Mouse (Mus musculus) MEL (cell line): ENCODE results near the gene Recql5. TPM values are rescaled to one million over a fixed set of nuclear protein-coding genes. Genes with fewer than 3 reads are reported as not detected.
A peak's percentile ranks its signal among the peaks of the same experiment; 100 is the strongest.

ENCODE experiments used
- DNase-seq: peaks from one replicate; pipeline ENCODE4 v3.0.0; 2011; ENCODE audit warnings: low read depth, low spot score
- H3K27ac ChIP-seq: 2 replicates; pipeline ENCODE4 v1.5.1; 2012; ENCODE audit warnings: low read depth, mild to moderate bottlenecking, control low read depth, low read length, moderate library complexity; ENCODE audit not compliant: control insufficient read depth
- H3K27me3 ChIP-seq, 2 experiments: fragments of 150-350 bp in 1 of 2; sonication (generic) in 1 of 2; 2 replicates each; pipeline ENCODE4 v1.6.1; 2012; ENCODE audit warnings: low read length in 2 of 2, mild to moderate bottlenecking in 2 of 2, improper control_type of control experiment in 1 of 2, moderate library complexity in 1 of 2; ENCODE audit not compliant: insufficient read depth in 2 of 2, control insufficient read depth in 1 of 2
- H3K36me3 ChIP-seq, 2 experiments: 2 replicates each; pipeline ENCODE4 v1.6.1; 2012 to 2014; ENCODE audit warnings: low read length in 2 of 2, improper control_type of control experiment in 1 of 2, inconsistent platforms in 1 of 2, mild to moderate bottlenecking in 1 of 2; ENCODE audit not compliant: insufficient read depth in 2 of 2, control insufficient read depth in 1 of 2
- H3K4me1 ChIP-seq, 2 experiments: fragments of 150-350 bp in 1 of 2; sonication (generic) in 1 of 2; 2 replicates each; pipeline ENCODE4 v1.6.1; 2012; ENCODE audit warnings: low read length in 2 of 2, improper control_type of control experiment in 1 of 2, mild to moderate bottlenecking in 1 of 2; ENCODE audit not compliant: insufficient read depth in 2 of 2, control insufficient read depth in 1 of 2
- H3K4me3 ChIP-seq, 2 experiments: fragments of 150-350 bp in 1 of 2; sonication (generic) in 1 of 2; 2 replicates each; pipeline ENCODE4 v1.5.1; 2012; ENCODE audit warnings: low read depth in 2 of 2, low read length in 2 of 2, mild to moderate bottlenecking in 2 of 2, moderate library complexity in 2 of 2, control low read depth in 1 of 2, improper control_type of control experiment in 1 of 2; ENCODE audit not compliant: control insufficient read depth in 1 of 2, insufficient read depth in 1 of 2
- H3K79me2 ChIP-seq: 2 replicates; pipeline ENCODE4 v1.6.1; 2012; ENCODE audit warnings: mild to moderate bottlenecking, low read length, moderate library complexity; ENCODE audit not compliant: control insufficient read depth, poor library complexity, insufficient read depth
- H3K9ac ChIP-seq: 2 replicates; pipeline ENCODE4 v1.6.1; 2012; ENCODE audit warnings: low read depth, mild to moderate bottlenecking, control low read depth, low read length, moderate library complexity; ENCODE audit not compliant: control insufficient read depth, poor library complexity, severe bottlenecking
- H3K9me3 ChIP-seq: fragments of 150-350 bp; sonication (generic); replicated peaks from 2 replicates; pipeline ENCODE4 v1.6.1; 2012; ENCODE audit warnings: mild to moderate bottlenecking, low read length, improper control_type of control experiment, moderate library complexity; ENCODE audit not compliant: insufficient read depth
- CHD2 ChIP-seq: IDR thresholded peaks from 2 replicates; pipeline ENCODE4 v1.6.1; 2011; ENCODE audit warnings: low read length, improper control_type of control experiment
- CTCF ChIP-seq, 3 experiments: IDR thresholded peaks in 2 of 3; conservative IDR thresholded peaks in 1 of 3; 2 replicates each; pipeline ENCODE4 v1.5.1; 2011 to 2012; ENCODE audit warnings: low read length in 3 of 3, low read depth in 2 of 3, mild to moderate bottlenecking in 2 of 3, improper control_type of control experiment in 1 of 3, inconsistent platforms in 1 of 3, mixed read lengths in 1 of 3, moderate library complexity in 1 of 3; ENCODE audit not compliant: control insufficient read depth in 1 of 3, insufficient read depth in 1 of 3, poor library complexity in 1 of 3, severe bottlenecking in 1 of 3
- EP300 ChIP-seq, 2 experiments: IDR thresholded peaks; 2 replicates each; pipeline ENCODE4 v1.6.1; 2011; ENCODE audit warnings: improper control_type of control experiment in 2 of 2, low read length in 2 of 2, low read depth in 1 of 2, mild to moderate bottlenecking in 1 of 2
- GATA1 ChIP-seq: IDR thresholded peaks from 2 replicates; pipeline ENCODE4 v1.6.1; 2011; ENCODE audit warnings: low read depth, low read length, improper control_type of control experiment
- HCFC1 ChIP-seq: IDR thresholded peaks from 2 replicates; pipeline ENCODE4 v1.6.1; 2012; ENCODE audit warnings: low read depth, mild to moderate bottlenecking, inconsistent platforms, low read length, improper control_type of control experiment, moderate library complexity
- JUND ChIP-seq: IDR thresholded peaks from 2 replicates; pipeline ENCODE4 v1.6.1; 2011; ENCODE audit warnings: low read depth, mild to moderate bottlenecking, improper control_type of control experiment, low read length
- KAT2A ChIP-seq: conservative IDR thresholded peaks from 2 replicates; pipeline ENCODE4 v1.6.1; 2012; ENCODE audit warnings: low read depth, low read length, improper control_type of control experiment, inconsistent platforms
- MAZ ChIP-seq: IDR thresholded peaks from 2 replicates; pipeline ENCODE4 v1.6.1; 2012; ENCODE audit warnings: low read depth, mild to moderate bottlenecking, inconsistent platforms, low read length, improper control_type of control experiment
- MEF2A ChIP-seq: IDR thresholded peaks from 2 replicates; pipeline ENCODE4 v1.6.1; 2014; ENCODE audit warnings: low read depth, mild to moderate bottlenecking, inconsistent platforms, low read length, improper control_type of control experiment; ENCODE audit not compliant: poor library complexity, insufficient replicate concordance, severe bottlenecking; ENCODE audit errors: extremely low read depth
- POLR2A ChIP-seq, 2 experiments: IDR thresholded peaks; 2 replicates each; pipeline ENCODE4 v1.6.1; 2011 to 2012; ENCODE audit warnings: low read length in 2 of 2, mild to moderate bottlenecking in 2 of 2, control low read depth in 1 of 2, improper control_type of control experiment in 1 of 2, low read depth in 1 of 2, moderate library complexity in 1 of 2; ENCODE audit not compliant: control insufficient read depth in 1 of 2, insufficient read depth in 1 of 2, poor library complexity in 1 of 2
- RAD21 ChIP-seq: IDR thresholded peaks from 2 replicates; pipeline ENCODE4 v1.6.1; 2011; ENCODE audit warnings: mild to moderate bottlenecking, low read depth, low read length, improper control_type of control experiment
- SIN3A ChIP-seq: IDR thresholded peaks from 2 replicates; pipeline ENCODE4 v1.6.1; 2012; ENCODE audit warnings: low read length, improper control_type of control experiment, inconsistent platforms
- SMC3 ChIP-seq: IDR thresholded peaks from 2 replicates; pipeline ENCODE4 v1.6.1; 2011; ENCODE audit warnings: low read depth, low read length, improper control_type of control experiment
- TBP ChIP-seq: IDR thresholded peaks from 2 replicates; pipeline ENCODE4 v1.8.0; 2011; ENCODE audit warnings: low read depth, low read length, improper control_type of control experiment
- ZC3H11A ChIP-seq: IDR thresholded peaks from 2 replicates; pipeline ENCODE4 v1.6.1; 2012; ENCODE audit warnings: low read depth, mild to moderate bottlenecking, inconsistent platforms, low read length, improper control_type of control experiment
- polyA plus RNA-seq, 2 experiments: library from polyadenylated mRNA; stranded (reverse) in 1 of 2; unstranded in 1 of 2; fragments of >175 nt in 1 of 2; fragments of >200 nt in 1 of 2; gene quantifications; 2 replicates each; pipeline versions ENCODE4 v1.2.1 to v1.2.4; 2012; ENCODE audit warnings: low replicate concordance in 2 of 2, low read depth in 1 of 2; ENCODE audit not compliant: insufficient read length in 2 of 2, insufficient read depth in 1 of 2, missing spikeins in 1 of 2
- total RNA-seq: library from RNA; depleted of rRNA; stranded (reverse); fragments of 300-350 nt; gene quantifications from 2 replicates; pipeline ENCODE4 v1.2.3, GENCODE M21; 2012

Recql5 gene
- total and polyA plus RNA-seq, 3 experiments: 20.3 to 21.5 TPM; not detected in 1

GRCm38 (mm10) chr11:115881002-115881401 is 52.3 kb downstream of the Recql5 start:
- Histone ChIP-seq H3K9me3 (no peaks in the 10 kb centered on the region), H3K4me1 (peaks cover 0 to 11% of the 10 kb centered on the region in 2 experiments; a peak in 2 of 4 replicates), H3K27ac (no peak overlapping the region), H3K36me3 (peaks cover 0 to 7% of the 10 kb centered on the region in 2 experiments; a peak in 2 of 4 replicates), H3K4me3 (no peak overlapping the region), H3K79me2 (no peaks in the 10 kb centered on the region), H3K9ac (no peak overlapping the region), H3K27me3 (no peaks in the 10 kb centered on the region)
- TF ChIP-seq CTCF (IDR thresholded peaks at IDR 0.05 in 2 of 3, conservative IDR thresholded peaks at IDR 0.05 in 1 of 3; ENCODE audit: control insufficient read depth in 1 of 3, insufficient read depth in 1 of 3, low read depth in 2 of 3, low read length in 3 of 3, poor library complexity in 1 of 3, severe bottlenecking in 1 of 3) (peak; percentile 98 to 100 (median 99)), SIN3A (peak; percentile 28; the same call in 1 of the 2 replicates), SMC3 (peak; percentile 98), POLR2A (IDR thresholded peaks at IDR 0.05; ENCODE audit: control insufficient read depth in 1 of 2, insufficient read depth in 1 of 2, low read depth in 1 of 2, low read length in 2 of 2, poor library complexity in 1 of 2) (no peak), ZC3H11A (peak; percentile 83), MEF2A (no peak), EP300 (IDR thresholded peaks at IDR 0.05; ENCODE audit: low read depth in 1 of 2, low read length in 2 of 2) (no peak), HCFC1 (0 out of 2 replicates have a peak, but pooled peaks have one; percentile 13), GATA1 (no peak), RAD21 (peak; percentile 85)
- peak; percentile 81 for DNase-seq

- H3K9me3 ChIP-seq: no peaks in the 10 kb centered on the region
- no peak for DNase-seq
- no peak overlapping the region for H3K4me3 ChIP-seq
- no peaks in the 10 kb centered on the region for H3K79me2 ChIP-seq
- H3K27ac ChIP-seq: no peak overlapping the region
- peaks cover 0 to 7% of the 10 kb centered on the region in 2 experiments; a peak in 2 of 4 replicates for H3K36me3 ChIP-seq
- no peak for TF ChIP-seq KAT2A
- no peak for TF ChIP-seq JUND
- TF ChIP-seq SMC3: no peak
- no peak for TF ChIP-seq MAZ
- TF ChIP-seq EP300 (IDR thresholded peaks at IDR 0.05; ENCODE audit: low read depth in 1 of 2, low read length in 2 of 2): no peak
- no peak for TF ChIP-seq TBP
- no peak for TF ChIP-seq MEF2A
- no peak for TF ChIP-seq CHD2
- TF ChIP-seq SIN3A: no peak
- no peak for TF ChIP-seq RAD21
- H3K4me1 ChIP-seq: peaks cover 0 to 11% of the 10 kb centered on the region in 2 experiments; a peak in 2 of 4 replicates
- H3K9ac ChIP-seq: no peak overlapping the region
- H3K27me3 ChIP-seq: no peaks in the 10 kb centered on the region
Observed at GRCm38 (mm10) chr11:115878071-115878470, 55.2 kb downstream of the Recql5 start.
